Mouse (Mus musculus) intestine, embryonic 15.5 days (tissue): ENCODE data around the gene Perp. TPM values are rescaled to one million over a fixed set of nuclear protein-coding genes. Genes with fewer than 3 reads are reported as not detected.

Source experiments
- ATAC-seq: fragments of 200-750 bp; cut with Nextera tagmentation; 2 replicates; pipeline ENCODE4 v1.8.0; 2017; ENCODE audit warnings: moderate TSS enrichment, moderate library complexity
- H3K27ac ChIP-seq: fragments of 300-500 bp; sonication (generic); 2 replicates; pipeline ENCODE4 v1.5.1; 2015; ENCODE audit warnings: mild to moderate bottlenecking, inconsistent platforms
- H3K27me3 ChIP-seq: fragments of 300-500 bp; sonication (generic); replicated peaks from 2 replicates; pipeline ENCODE4 v1.6.1; 2015; ENCODE audit warnings: inconsistent platforms
- H3K36me3 ChIP-seq: fragments of 300-500 bp; sonication (generic); 2 replicates; pipeline ENCODE4 v1.6.1; 2015; ENCODE audit warnings: inconsistent platforms
- H3K4me1 ChIP-seq: fragments of 300-500 bp; sonication (generic); replicated peaks from 2 replicates; pipeline ENCODE4 v1.6.1; 2015; ENCODE audit warnings: inconsistent platforms
- H3K4me2 ChIP-seq: fragments of 300-500 bp; sonication (generic); replicated peaks from 2 replicates; pipeline ENCODE4 v1.6.1; 2015; ENCODE audit warnings: mild to moderate bottlenecking, inconsistent platforms
- H3K4me3 ChIP-seq: fragments of 300-500 bp; sonication (generic); replicated peaks from 2 replicates; pipeline ENCODE4 v1.5.1; 2015; ENCODE audit warnings: inconsistent platforms
- H3K9ac ChIP-seq: fragments of 300-500 bp; sonication (generic); 2 replicates; pipeline ENCODE4 v1.6.1; 2015; ENCODE audit warnings: inconsistent platforms
- H3K9me3 ChIP-seq: fragments of 300-500 bp; sonication (generic); 2 replicates; pipeline ENCODE4 v1.6.1; 2016; ENCODE audit warnings: inconsistent platforms
- WGBS: fragments of 180-500 bp; shearing (Covaris S2); methylation state at CpG from one replicate; pipeline ENCODE4 v1.1.7; 2015; 5-methylcytosine and 5-hydroxymethylcytosine counted together
- polyA plus RNA-seq: library from polyadenylated mRNA; unstranded; fragments of >200 nt; fragmentation: Nextera tagmentation; extraction: Ambion mirVana; gene quantifications from 2 replicates; pipeline ENCODE4 v1.2.1, GENCODE M21; 2015

Perp gene
- polyA plus RNA-seq, 1 experiment from 2014 or later, result 47.6 TPM

GRCm38 (mm10) chr10:18870990-18871389 lies 26.2 kb downstream of the Perp start:
- Histone ChIP-seq H3K9me3 (no peaks in the 10 kb centered on the region), H3K4me3 (no peak overlapping the region), H3K9ac (no peak overlapping the region), H3K27me3 (no peaks in the 10 kb centered on the region), H3K36me3 (no peaks in the 10 kb centered on the region), H3K27ac (no peak overlapping the region), H3K4me1 (no peaks in the 10 kb centered on the region), H3K4me2 (no peak overlapping the region)
- no peak for ATAC-seq
- WGBS, result 74% methylated on average over 2 of the region's 2 CpGs

- H3K4me2 ChIP-seq, result no peak overlapping the region
- H3K9me3 ChIP-seq, result no peaks in the 10 kb centered on the region
- no peaks in the 10 kb centered on the region for H3K4me1 ChIP-seq
- 6% methylated on average over 1 of the region's 1 CpGs for WGBS
- H3K9ac ChIP-seq, result no peak overlapping the region
- ATAC-seq, result no peak
- no peaks in the 10 kb centered on the region for H3K27me3 ChIP-seq
- no peak overlapping the region for H3K4me3 ChIP-seq
- no peaks in the 10 kb centered on the region for H3K36me3 ChIP-seq
- H3K27ac ChIP-seq, result no peak overlapping the region
Measured at GRCm38 (mm10) chr10:18876211-18876610, 31.4 kb downstream of the Perp start.

- Histone ChIP-seq H3K4me3 (no peak overlapping the region), H3K4me2 (no peak overlapping the region), H3K9ac (no peak overlapping the region), H3K9me3 (no peaks in the 10 kb centered on the region), H3K27ac (no peak overlapping the region), H3K36me3 (no peaks in the 10 kb centered on the region), H3K4me1 (no peaks in the 10 kb centered on the region), H3K27me3 (no peaks in the 10 kb centered on the region)
- 85% methylated on average over 6 of the region's 6 CpGs for whole genome bisulfite sequencing
- no peak for ATAC-seq
Measured at GRCm38 (mm10) chr10:18878111-18878510, 33.3 kb downstream of the Perp start.

- Histone ChIP-seq H3K27me3 (no peaks in the 10 kb centered on the region), H3K27ac (no peak overlapping the region), H3K36me3 (no peaks in the 10 kb centered on the region), H3K4me2 (no peak overlapping the region), H3K9ac (no peak overlapping the region), H3K4me1 (no peaks in the 10 kb centered on the region), H3K9me3 (no peaks in the 10 kb centered on the region), H3K4me3 (no peak overlapping the region)
- 82% methylated on average over 4 of the region's 4 CpGs for WGBS
- no peak for ATAC-seq
Measured at GRCm38 (mm10) chr10:18879160-18879559, 34.3 kb downstream of the Perp start.

GRCm38 (mm10) chr10:18879690-18880089 lies 34.9 kb downstream of the Perp start:
- H3K4me2 ChIP-seq, result no peak overlapping the region
- no peak for ATAC-seq
- H3K27ac ChIP-seq, result no peak overlapping the region
- H3K27me3 ChIP-seq, result no peaks in the 10 kb centered on the region
- no peak overlapping the region for H3K4me3 ChIP-seq
- H3K36me3 ChIP-seq, result no peaks in the 10 kb centered on the region
- H3K4me1 ChIP-seq, result no peaks in the 10 kb centered on the region
- no peaks in the 10 kb centered on the region for H3K9me3 ChIP-seq
- 82% methylated on average over 1 of the region's 1 CpGs for WGBS
- H3K9ac ChIP-seq, result no peak overlapping the region

GRCm38 (mm10) chr10:18882190-18882589 lies 37.4 kb downstream of the Perp start:
- H3K9ac ChIP-seq, result no peak overlapping the region
- WGBS, result 73% methylated on average over 1 of the region's 1 CpGs
- H3K9me3 ChIP-seq, result no peaks in the 10 kb centered on the region
- H3K4me2 ChIP-seq, result no peak overlapping the region
- 0 out of 2 replicates have a peak, but pooled peaks cover 2% of the 10 kb centered on the region for H3K4me1 ChIP-seq
- no peaks in the 10 kb centered on the region for H3K36me3 ChIP-seq
- ATAC-seq, result no peak
- H3K27me3 ChIP-seq, result no peaks in the 10 kb centered on the region
- no peak overlapping the region for H3K4me3 ChIP-seq
- no peak overlapping the region for H3K27ac ChIP-seq

GRCm38 (mm10) chr10:18886918-18887625 lies 42.3 kb downstream of the Perp start:
- 0 out of 2 replicates have a peak, but pooled peaks cover 2% of the 10 kb centered on the region for H3K4me1 ChIP-seq
- ATAC-seq, result no peak
- no peak overlapping the region for H3K27ac ChIP-seq
- H3K27me3 ChIP-seq, result no peaks in the 10 kb centered on the region
- no peak overlapping the region for H3K4me2 ChIP-seq
- 65% methylated on average over 4 of the region's 4 CpGs for WGBS
- H3K4me3 ChIP-seq, result no peak overlapping the region
- H3K36me3 ChIP-seq, result no peaks in the 10 kb centered on the region
- H3K9ac ChIP-seq, result no peak overlapping the region
- no peaks in the 10 kb centered on the region for H3K9me3 ChIP-seq

GRCm38 (mm10) chr10:18888751-18889150 lies 43.9 kb downstream of the Perp start:
- no peak for ATAC-seq
- WGBS, result 98% methylated on average over 1 of the region's 1 CpGs

GRCm38 (mm10) chr10:18889255-18889654 lies 44.4 kb downstream of the Perp start:
- Histone ChIP-seq H3K4me1 (0 out of 2 replicates have a peak, but pooled peaks cover 2% of the 10 kb centered on the region), H3K9ac (no peak overlapping the region), H3K36me3 (no peaks in the 10 kb centered on the region), H3K4me2 (no peak overlapping the region), H3K27me3 (no peaks in the 10 kb centered on the region), H3K4me3 (no peak overlapping the region), H3K27ac (no peak overlapping the region), H3K9me3 (no peaks in the 10 kb centered on the region)
- ATAC-seq, result no peak
- WGBS, result 77% methylated on average over 1 of the region's 1 CpGs

More at GRCm38 (mm10) chr10:18888751-18889150, 43.9 kb downstream of the Perp start:
- no peak overlapping the region for H3K27ac ChIP-seq
- no peak overlapping the region for H3K4me2 ChIP-seq
- no peak overlapping the region for H3K4me3 ChIP-seq
- H3K27me3 ChIP-seq, result no peaks in the 10 kb centered on the region
- no peaks in the 10 kb centered on the region for H3K9me3 ChIP-seq
- no peaks in the 10 kb centered on the region for H3K36me3 ChIP-seq
- H3K9ac ChIP-seq, result no peak overlapping the region
- H3K4me1 ChIP-seq, result 0 out of 2 replicates have a peak, but pooled peaks cover 2% of the 10 kb centered on the region

- Histone ChIP-seq H3K27ac (no peak overlapping the region), H3K4me3 (no peak overlapping the region), H3K9ac (no peak overlapping the region), H3K27me3 (no peaks in the 10 kb centered on the region), H3K9me3 (no peaks in the 10 kb centered on the region), H3K4me1 (0 out of 2 replicates have a peak, but pooled peaks cover 2% of the 10 kb centered on the region), H3K36me3 (no peaks in the 10 kb centered on the region), H3K4me2 (no peak overlapping the region)
- ATAC-seq, result no peak
Measured at GRCm38 (mm10) chr10:18891110-18891509, 46.3 kb downstream of the Perp start.

- no peak overlapping the region for H3K4me2 ChIP-seq
- no peak overlapping the region for H3K9ac ChIP-seq
- no peak overlapping the region for H3K27ac ChIP-seq
- H3K4me3 ChIP-seq, result no peak overlapping the region
- WGBS, result 71% methylated on average over 1 of the region's 1 CpGs
- ATAC-seq, result no peak
- H3K27me3 ChIP-seq, result no peaks in the 10 kb centered on the region
- H3K4me1 ChIP-seq, result no peaks in the 10 kb centered on the region
- H3K9me3 ChIP-seq, result no peaks in the 10 kb centered on the region
- no peaks in the 10 kb centered on the region for H3K36me3 ChIP-seq
Measured at GRCm38 (mm10) chr10:18892102-18892501, 47.3 kb downstream of the Perp start.

GRCm38 (mm10) chr10:18894259-18895166 lies 49.7 kb downstream of the Perp start:
- Histone ChIP-seq H3K27me3 (no peaks in the 10 kb centered on the region), H3K4me1 (no peaks in the 10 kb centered on the region), H3K36me3 (no peaks in the 10 kb centered on the region), H3K9me3 (no peaks in the 10 kb centered on the region), H3K4me2 (no peak overlapping the region), H3K9ac (no peak overlapping the region), H3K4me3 (no peak overlapping the region), H3K27ac (no peak overlapping the region)
- ATAC-seq, result no peak
- 36% methylated on average over 6 of the region's 6 CpGs for WGBS
